Mouse (Mus musculus) thymus, adult 2 months (tissue): ENCODE results near the gene Gimd1.

ENCODE experiments used
- CTCF ChIP-seq: fragments of 200-500 bp; IDR thresholded peaks from 2 replicates; pipeline ENCODE4 v1.5.1; 2012; ENCODE audit warnings: mild to moderate bottlenecking, control low read depth, low read length, moderate library complexity, borderline replicate concordance; ENCODE audit not compliant: control insufficient read depth, poor library complexity, insufficient read depth; ENCODE audit errors: extremely low read depth
- POLR2A ChIP-seq: fragments of 200-500 bp; IDR thresholded peaks from 2 replicates; pipeline ENCODE4 v1.6.1; 2012; ENCODE audit warnings: mild to moderate bottlenecking, low read length, control low read depth, moderate library complexity; ENCODE audit not compliant: control insufficient read depth, poor library complexity, insufficient read depth; ENCODE audit errors: extremely low read depth

DNA sequence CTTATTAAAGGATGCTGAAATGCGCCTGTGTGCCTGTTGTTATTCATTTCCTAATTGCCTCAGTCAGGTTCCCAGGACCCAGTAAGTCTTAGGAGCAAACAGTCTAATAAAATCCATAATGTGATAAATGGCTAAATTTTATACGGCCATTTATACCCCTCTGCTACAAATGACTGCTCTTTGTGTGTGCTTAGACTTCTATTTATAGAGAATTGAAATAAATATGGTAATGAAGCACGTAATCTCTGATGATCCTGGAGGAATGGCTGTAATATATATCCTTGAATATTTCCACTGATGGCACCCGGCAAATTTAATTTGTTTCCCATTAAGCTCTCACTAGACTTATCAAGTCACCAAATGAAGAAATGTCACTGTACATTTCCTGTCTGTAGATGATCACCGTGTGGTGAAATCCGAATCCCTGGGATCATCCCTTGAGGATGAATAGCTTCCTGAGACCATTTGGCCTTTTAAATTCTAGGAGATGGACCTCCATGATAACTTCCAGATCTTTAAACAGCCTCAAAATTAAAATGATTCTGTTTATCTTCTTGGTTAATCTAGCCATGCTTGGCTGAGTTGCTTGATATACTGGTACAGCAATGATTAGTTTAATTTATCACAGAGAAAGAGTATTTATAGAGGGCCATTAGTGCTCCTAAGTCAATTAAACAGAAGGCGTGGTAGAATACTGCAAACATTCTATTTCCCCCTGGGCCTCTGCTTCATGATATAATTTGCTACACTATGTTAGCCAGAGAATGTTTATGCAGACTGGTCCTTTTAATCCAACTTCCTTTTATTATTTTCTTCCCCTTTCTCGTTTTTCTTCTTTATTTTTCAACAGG, 44.3 kb upstream of the Gimd1 start:
- TF ChIP-seq POLR2A = no peak
- TF ChIP-seq CTCF = no peak
